Mouse (Mus musculus): ENCODE results near the gene Pygo1. TPM values are rescaled to one million over a fixed set of nuclear protein-coding genes. Genes with fewer than 3 reads are reported as not detected.

Gene Pygo1
- not detected for polyA plus RNA-seq (2017; shearing (Covaris generic))

DNA sequence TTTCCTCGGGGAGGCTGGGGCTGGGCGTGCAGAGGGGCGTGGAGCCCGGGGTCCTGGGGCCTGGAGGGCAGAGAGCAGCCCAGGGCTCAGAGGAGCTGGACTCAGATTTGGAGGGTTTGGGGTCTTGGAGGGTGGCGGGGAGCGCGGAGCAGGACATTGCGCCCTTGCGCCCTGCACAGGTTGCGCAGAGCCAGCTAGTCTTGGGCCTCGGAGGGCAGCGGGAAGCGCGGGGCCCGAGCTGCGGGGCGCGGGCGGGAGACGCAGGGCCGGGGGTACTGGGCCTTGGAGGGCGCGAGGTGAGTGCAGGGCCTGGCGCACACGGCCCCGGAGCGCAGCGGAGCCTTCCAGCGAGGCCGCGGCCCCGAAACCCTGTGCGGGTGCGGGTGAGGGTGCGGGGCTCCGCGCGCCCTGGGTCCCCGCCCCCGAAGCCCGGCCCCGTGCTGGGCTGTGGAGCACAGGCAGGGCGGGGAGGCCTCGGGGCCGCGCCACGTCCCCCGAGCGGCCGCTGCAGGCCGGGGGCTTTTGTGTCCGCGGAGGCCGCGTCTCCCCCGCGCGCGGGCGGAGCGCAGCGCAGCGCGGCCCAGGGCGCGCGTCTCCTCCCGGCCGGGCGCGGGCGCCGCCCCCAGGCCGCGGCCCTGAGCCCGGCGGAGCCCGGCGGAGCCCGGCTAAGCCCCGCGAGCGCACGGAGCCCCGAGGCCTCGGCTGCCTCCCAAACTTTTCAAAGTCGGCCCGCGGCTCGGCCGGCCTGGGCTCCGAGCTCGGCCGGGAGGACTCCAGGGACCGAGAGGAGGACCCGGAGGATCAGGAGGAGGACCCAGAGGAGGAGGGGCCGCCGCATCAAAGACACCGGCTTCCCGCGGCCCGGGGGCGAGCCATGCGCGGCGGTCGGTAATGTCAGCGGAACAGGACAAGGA is at the start of gene Pygo1:
TSS of gene Pygo1 (plus strand) at position 625 of the 914 bp plus-strand sequence.

DNA sequence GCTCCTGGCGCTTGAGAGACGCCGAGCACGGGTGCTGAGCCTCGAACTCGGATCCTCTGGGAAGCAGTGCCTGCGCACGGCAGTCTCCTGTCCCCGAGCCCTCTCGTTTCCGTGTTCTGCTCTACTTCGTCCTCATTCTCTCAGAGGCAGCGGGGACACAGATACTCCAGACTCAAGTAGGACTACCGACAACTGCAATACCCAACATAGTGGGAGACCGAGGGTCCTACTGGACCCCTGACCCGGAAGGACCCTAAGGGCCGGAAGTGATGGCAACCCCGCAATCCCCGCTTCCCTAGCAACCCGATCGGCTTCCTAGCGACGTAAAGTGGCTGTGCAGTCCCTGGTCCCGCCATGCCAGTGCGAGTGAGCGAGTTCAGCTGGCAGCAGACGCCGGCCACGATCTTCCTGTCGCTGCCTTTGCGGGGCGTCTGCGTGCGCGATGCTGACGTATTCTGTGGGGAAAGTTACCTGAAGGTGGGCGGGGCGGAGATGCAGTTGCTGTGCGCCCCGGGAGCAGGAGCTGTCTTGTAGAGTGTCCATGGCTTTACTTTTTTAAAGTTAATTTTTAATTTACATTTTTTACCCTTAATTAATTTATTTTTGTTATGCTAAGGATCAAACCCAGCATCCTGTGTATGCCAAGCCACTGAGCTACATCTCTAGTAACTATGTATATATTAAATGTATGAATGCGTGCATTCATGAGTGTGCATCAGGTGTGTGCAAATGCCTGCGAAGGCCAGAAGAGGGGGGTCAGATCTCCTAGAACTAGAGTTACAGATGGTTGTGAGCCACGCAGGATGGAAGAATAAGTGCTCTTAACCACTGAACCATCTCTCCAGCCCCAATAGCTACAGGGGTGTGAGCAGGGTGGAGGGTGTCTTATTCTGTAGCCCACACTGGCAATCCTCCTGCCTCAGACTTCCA is 33.3 kb downstream of the Pygo1 start, which contains the start of the genes Dyx1c1 and Gm44503:
TSS of gene Dyx1c1 (plus strand) at position 265 of the 930 bp plus-strand sequence.
TSS of gene Gm44503 (plus strand) at position 332 of the 930 bp plus-strand sequence.

DNA sequence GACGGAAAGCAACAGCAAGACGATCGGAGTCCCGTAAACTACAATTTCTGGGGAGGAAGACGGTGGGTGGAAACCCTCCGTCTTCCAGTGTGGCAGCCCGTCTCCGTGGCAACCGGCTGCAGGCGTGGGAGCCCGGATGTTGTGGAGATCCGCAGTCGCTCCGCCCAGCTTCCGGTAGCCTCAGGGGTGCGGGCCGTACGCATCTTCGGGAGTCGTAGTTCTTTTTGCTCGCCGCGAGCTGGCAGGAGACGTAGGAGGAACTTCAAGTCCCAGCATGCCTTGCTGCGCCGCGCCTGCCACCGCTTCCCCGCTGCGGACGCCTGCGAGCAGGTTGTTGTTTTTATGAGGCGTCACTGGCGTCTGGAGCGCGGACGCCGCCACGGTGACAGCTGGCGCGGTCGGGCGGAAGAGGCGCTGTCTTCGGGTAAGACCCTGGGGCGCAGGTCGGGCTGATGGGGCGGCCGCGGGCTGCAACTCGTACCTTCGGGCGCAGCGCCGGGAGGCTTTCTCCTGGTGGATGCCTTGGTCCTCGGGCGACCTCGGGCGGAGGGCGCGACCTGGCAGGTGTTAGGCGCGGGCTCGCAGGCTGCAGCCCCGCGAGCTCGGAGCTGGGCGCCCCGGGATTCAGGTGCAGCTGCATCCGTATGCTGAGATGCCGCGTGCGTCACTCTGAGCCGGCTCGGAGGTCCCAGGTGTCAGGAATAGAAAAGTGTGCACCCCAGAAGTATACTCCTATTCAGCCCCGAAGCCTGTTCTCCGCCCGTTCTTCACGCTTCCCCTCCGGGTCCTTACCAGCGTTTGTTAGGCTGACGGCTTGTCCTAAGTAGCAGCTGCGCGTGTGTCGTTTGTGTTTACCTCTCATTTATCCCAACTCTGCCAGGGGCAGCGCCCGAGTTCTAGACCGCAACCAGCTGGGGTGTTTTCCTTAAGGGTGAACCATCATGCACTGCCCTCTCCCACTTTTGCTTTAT is 60.1 kb downstream of the Pygo1 start, which contains the start of the genes Ccpg1os and Ccpg1:
TSS of gene Ccpg1os (minus strand) at position 133 of the 971 bp plus-strand sequence.
TSS of gene Ccpg1 (plus strand) at position 180 of the 971 bp plus-strand sequence.

Other genes starting within 250 kb of the Pygo1 start
- not detected for gene Prtg, start 118.8 kb upstream of the Pygo1 start, polyA plus RNA-seq (2017; shearing (Covaris generic))
- gene Dyx1c1, start 33.1 kb downstream of the Pygo1 start, polyA plus RNA-seq (2017; shearing (Covaris generic)), result 2.2 TPM
- not detected for gene Gm44503, start 33.2 kb downstream of the Pygo1 start, polyA plus RNA-seq (2017; shearing (Covaris generic))
- 8.5 TPM for gene Ccpg1os, start 59.7 kb downstream of the Pygo1 start, polyA plus RNA-seq (2017; shearing (Covaris generic))
- 129 TPM for gene Ccpg1, start 59.8 kb downstream of the Pygo1 start, polyA plus RNA-seq (2017; shearing (Covaris generic))
- gene Pigb, start 114.7 kb downstream of the Pygo1 start, polyA plus RNA-seq (2017; shearing (Covaris generic)), result 34.4 TPM
- gene Rab27a, start 119.2 kb downstream of the Pygo1 start, polyA plus RNA-seq (2017; shearing (Covaris generic)), result 51.8 TPM
- gene Khdc3, start 176.2 kb downstream of the Pygo1 start, polyA plus RNA-seq (2017; shearing (Covaris generic)), result not detected
- gene Gm20509, start 176.8 kb downstream of the Pygo1 start, polyA plus RNA-seq (2017; shearing (Covaris generic)), result not detected
- gene Rsl24d1, start 187.8 kb downstream of the Pygo1 start, polyA plus RNA-seq (2017; shearing (Covaris generic)), result 76.9 TPM

All from inflammation-experienced regulatory T-cells, adult 16 weeks (primary cell).